Mouse (Mus musculus) ovary, postnatal 14 days (tissue): ENCODE results near the gene Gm10300.
A peak's percentile ranks its signal among the peaks of the same experiment; 100 is the strongest.

Source experiments
- DNase-seq: peaks from one replicate; pipeline ENCODE4 v3.0.0; 2022; ENCODE audit warnings: low spot score

Gene Gm10300

DNA sequence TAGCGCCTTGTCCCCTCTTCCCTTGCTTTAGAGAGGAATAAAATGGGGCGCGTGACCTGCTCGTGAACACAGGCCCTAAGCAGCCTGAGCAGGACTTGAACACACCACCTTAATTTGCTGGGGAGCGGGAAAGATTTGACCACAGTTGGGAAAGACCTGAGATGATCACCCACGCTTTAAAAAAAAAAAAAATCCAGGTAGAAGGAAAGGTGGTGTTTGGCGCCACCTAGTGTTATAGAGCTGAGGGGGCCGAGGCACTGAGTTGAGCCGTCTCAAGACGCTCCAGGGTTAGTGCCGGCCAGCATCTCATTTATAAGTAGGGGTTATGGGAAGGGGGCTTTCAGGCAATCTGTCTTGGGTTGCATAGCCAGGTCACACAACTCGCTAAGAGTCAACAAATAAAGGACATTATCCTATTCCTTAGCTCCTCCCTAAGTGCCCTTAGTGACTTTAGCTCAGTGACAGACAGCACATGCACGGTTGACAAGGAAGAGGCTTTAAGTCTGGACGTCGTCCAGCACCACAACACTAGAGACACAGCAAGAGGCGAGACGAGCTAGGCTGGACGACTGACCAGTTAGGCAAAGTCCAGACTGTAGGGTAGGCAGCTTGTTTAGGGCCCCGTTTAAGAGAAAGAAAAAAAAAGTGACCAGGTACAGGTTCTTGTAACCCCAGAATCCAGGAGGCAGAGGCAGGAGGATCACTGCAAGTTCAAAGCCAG, 5.2 kb downstream of the Gm10300 start:
- peak; percentile 70 for DNase-seq

- DNase-seq: no peak
These were observed 6.0 kb downstream of the Gm10300 start for GRCm38 (mm10) chr4:132080492-132080983.

GRCm38 (mm10) chr4:132085114-132085513, 10.6 kb downstream of the Gm10300 start:
- no peak for DNase-seq

DNA sequence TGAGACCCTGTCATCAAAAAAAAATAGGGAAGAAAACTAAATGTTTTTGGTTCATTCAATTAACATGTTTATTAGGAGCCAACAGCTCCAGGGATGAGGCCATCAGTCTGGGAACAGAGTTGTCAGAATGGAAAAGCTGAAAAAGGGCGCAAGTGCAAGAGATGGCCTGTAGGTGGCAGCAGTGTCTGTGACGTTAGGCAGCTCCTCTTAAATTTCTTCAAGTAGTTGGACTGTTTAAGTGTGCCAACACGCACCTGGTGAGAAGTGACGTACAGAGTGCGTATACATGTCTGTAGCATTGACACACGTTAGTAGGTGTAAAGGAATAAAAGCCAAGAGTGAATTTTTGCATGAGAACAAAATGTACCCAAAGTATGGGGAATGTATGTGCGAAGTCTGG, 14.4 kb downstream of the Gm10300 start:
- DNase-seq: peak; percentile 49

DNA sequence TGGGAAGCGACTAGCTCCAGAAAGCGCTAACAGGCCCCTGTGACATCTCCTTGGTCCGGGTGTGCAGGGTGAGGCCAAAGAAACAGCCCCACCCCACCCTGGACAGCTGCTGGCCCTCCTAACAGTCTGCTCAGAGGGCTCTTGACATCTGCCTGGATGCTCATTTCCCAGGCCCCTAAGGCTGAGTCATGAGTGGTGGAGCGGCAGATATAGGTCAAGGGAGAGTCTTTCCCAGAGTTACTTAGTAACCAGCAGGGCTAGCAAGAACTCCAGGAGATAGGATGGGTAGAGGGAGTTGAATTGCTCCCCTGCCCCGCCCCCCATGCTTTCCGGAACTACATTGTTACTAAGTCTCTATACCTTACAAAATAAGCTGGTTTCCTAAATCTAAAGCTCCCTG, 18.6 kb downstream of the Gm10300 start:
- DNase-seq: no peak

DNA sequence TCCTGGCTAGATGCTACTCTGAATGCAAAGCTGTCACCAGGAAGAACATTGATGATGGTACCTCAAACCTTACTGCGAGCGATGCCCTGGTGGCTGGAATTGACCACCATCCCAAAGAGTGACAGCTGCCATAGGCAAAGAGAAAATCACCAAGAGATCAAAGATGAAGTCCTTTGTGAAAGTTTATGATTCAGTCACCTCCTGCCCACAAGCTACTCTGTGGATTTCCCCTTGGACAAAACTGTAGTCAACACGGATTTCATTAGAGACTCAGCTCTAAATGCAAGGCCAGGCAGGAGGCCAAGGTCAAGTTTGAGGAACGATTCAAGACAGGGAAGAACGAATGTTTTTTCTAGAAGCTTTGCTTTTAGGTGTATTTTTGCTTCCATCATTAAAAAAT, 19.4 kb downstream of the Gm10300 start:
- no peak for DNase-seq

- no peak for DNase-seq
These were observed 20.5 kb downstream of the Gm10300 start for GRCm38 (mm10) chr4:132095043-132095442.

DNA sequence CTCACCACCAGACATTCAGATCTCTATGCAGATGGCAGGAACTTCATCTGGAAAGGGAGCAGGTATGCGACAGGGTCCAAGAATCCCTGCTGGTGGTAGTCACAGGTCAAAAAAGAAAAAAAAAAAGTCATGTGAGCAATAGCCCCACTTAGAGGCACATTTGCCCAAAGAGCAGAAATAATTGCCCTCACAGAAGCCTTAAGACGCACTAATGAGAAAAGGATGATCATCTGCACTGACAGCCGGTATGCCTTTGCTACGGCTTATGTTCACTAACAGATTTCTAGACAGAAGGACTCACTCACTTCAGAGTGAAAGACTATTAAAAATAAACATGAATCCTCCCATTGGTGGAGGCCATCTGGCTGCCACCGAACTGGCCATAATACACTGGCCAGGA, 25.1 kb downstream of the Gm10300 start:
- DNase-seq: no peak

DNA sequence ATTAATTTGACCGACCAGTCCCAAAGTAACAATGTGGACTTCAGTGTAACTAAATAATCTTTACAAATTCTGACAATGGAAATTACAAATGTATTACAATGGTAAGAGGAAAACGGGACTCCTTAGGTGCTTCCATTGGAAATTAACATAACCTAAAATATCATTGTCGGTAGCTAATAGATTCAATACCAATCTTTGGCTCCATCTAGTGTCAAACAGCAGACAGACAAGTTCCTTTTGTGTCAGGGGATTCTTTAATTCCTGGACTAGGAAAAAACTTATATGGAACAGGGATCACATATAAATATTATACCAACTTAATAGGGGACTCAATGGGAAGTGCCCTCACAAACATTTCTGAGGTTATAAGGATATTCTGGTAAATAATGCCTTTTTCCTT, 26.7 kb downstream of the Gm10300 start:
- no peak for DNase-seq

- no peak for DNase-seq
These were observed 33.7 kb downstream of the Gm10300 start for GRCm38 (mm10) chr4:132108221-132108620.

GRCm38 (mm10) chr4:132111227-132111626, 36.7 kb downstream of the Gm10300 start:
- DNase-seq: no peak

DNA sequence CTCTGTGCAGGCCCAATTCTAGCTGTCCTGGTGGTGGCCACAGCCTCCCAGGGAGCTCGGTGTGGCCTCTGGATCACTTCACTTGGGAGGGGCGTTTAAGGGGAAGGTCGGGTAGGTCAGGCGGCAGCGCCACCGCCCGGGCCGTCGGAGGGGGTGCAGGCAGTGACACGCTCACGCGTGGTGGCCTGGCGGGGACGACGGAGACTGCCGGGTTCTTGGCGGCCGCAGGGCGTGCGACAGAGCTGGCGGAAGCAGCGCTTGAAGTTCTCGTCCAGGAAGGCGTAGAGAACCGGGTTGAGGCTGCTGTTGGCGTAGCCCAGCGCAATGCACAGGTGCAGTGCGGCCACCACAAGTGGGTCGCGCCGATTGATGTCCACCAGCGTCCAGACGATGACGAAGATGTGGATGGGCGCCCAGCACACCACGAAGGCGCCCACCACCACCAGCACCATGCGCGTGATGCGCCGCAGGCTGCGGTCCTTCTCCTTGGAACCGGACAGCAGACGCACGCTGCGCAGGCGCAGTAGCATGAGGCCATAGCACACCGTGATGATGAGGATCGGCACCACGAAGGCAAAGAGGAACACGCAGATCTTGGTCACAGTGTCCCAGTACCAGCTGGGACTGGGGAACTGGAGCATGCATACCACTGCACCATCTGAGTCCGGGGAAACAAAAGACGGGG, 39.1 kb downstream of the Gm10300 start:
- DNase-seq: no peak

DNA sequence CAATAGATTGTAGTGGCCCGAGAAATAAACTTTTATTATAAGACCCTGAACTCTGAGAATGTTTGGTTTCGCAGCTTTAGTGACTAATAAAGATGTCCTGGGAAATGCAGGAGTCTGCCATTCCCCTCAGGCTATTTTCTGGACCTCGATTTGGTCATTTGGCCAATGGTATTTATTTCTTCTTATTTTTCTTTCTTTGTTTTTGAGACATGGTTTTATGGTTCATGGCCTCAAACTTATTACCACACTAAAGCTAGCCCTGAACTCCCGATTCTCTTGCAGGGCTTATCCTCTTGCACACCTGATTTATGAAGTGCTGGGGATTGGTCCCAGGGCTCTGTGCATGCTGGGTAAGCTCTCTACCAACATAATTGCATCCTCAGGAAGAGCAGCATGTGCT, 41.8 kb downstream of the Gm10300 start:
- no peak for DNase-seq

- DNase-seq: no peak
These were observed 45.1 kb downstream of the Gm10300 start for GRCm38 (mm10) chr4:132119566-132119965.

DNA sequence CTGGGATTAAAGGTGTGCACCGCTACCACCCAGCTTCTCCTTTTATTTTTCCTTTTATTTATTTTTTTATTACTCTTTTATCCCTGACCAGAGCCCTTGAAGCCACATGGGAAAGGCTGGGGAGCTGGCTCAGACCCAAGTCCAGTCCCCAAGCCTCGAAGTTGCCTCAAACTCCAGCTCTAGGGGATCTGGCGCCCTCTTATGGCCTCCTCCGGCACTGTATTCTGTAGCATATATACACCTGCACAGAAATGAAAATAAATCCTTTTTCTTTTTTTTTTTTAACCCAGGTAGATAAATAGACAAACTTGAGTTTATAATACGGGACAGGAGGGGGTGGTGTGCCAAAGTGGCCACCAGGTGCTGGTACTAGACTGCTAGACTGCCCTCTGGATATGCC, 47.2 kb downstream of the Gm10300 start:
- DNase-seq: no peak

- no peak for DNase-seq
These were observed 48.7 kb downstream of the Gm10300 start for GRCm38 (mm10) chr4:132123166-132123565.
